Mouse (Mus musculus): ENCODE results near the gene Tent4a. TPM values are rescaled to one million over a fixed set of nuclear protein-coding genes. Genes with fewer than 3 reads are reported as not detected.

Tent4a gene
- polyA plus RNA-seq, 1 experiment, result 9.4 TPM

DNA sequence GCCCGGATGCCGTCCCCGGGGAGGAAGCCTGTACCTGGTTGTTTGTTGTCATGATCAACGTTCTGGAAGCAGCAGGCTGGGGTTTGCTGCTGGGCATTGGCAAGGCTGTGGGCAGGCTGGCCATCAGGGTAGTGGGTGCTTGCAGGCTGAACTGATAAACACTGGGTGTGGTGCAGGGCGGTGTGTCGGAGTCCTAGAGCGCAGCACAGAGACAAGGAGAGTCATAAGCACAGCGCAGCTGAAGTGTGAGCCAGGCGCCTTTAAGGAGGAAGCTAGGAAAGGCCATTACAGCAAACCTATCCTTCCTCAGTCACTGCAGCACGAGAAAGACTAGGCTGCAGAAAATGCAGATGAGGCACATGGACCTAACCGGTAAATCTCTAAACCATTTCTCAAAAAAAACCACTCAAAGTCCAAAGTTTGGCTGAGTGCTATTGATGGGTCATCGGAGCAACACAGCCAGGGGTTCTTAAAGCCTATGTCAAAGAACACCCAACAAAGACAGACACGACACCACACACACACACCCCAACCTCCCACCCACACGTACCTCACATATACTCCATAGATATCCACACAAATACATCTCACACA lies 32.2 kb downstream of the Tent4a start:
- no peak overlapping the region for H3K27ac ChIP-seq (ENCODE audit: insufficient read depth, low read depth, low read length)
- 74% methylated on average over 14 of the region's 14 CpGs for WGBS
- H3K27me3 ChIP-seq (ENCODE audit: control insufficient read depth, insufficient read depth, low read length), result no peaks in the 10 kb centered on the region
- TF ChIP-seq CTCF (IDR thresholded peaks at IDR 0.05; ENCODE audit: extremely low read depth, insufficient read length, insufficient replicate concordance, low read depth, low read length) (no peak), POLR2A (IDR thresholded peaks at IDR 0.05; ENCODE audit: low read depth, low read length) (no peak)
- peaks cover 7% of the 10 kb centered on the region for H3K4me1 ChIP-seq (ENCODE audit: control insufficient read depth, insufficient read depth, insufficient read length, low read length)
- H3K4me3 ChIP-seq (ENCODE audit: low read depth, low read length), result no peak overlapping the region
- H3K36me3 ChIP-seq (ENCODE audit: control insufficient read depth, insufficient read depth, low read length), result peaks cover 62% of the 10 kb centered on the region

DNA sequence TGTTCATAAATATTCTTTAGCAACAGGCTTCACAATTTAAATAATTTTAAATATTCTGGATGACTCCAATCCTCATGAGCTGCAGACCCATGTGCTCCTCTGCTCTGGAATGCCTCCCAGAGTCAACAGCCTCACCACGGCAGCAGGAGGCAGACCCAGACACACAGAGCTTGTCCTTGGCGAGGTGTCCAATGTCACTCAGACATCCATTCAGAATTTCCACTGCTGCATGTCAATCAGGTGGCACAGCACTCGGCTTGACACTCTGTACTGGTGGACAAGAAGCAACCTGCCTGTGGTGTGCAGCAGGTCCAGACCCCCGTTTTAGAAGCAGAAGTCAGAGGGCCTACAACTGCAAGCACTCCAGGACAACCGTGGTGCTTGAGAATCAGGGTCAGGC lies 36.1 kb downstream of the Tent4a start:
- no peak for TF ChIP-seq POLR2A (IDR thresholded peaks at IDR 0.05; ENCODE audit: low read depth, low read length)
- TF ChIP-seq CTCF (IDR thresholded peaks at IDR 0.05; ENCODE audit: extremely low read depth, insufficient read length, insufficient replicate concordance, low read depth, low read length), result no peak
- H3K36me3 ChIP-seq (ENCODE audit: control insufficient read depth, insufficient read depth, low read length), result peaks cover 46% of the 10 kb centered on the region
- no peak overlapping the region for H3K4me3 ChIP-seq (ENCODE audit: low read depth, low read length)
- WGBS, result 89% methylated on average over 5 of the region's 5 CpGs
- no peaks in the 10 kb centered on the region for H3K27me3 ChIP-seq (ENCODE audit: control insufficient read depth, insufficient read depth, low read length)
- H3K4me1 ChIP-seq (ENCODE audit: control insufficient read depth, insufficient read depth, insufficient read length, low read length), result peaks cover 5% of the 10 kb centered on the region
- no peak overlapping the region for H3K27ac ChIP-seq (ENCODE audit: insufficient read depth, low read depth, low read length)

DNA sequence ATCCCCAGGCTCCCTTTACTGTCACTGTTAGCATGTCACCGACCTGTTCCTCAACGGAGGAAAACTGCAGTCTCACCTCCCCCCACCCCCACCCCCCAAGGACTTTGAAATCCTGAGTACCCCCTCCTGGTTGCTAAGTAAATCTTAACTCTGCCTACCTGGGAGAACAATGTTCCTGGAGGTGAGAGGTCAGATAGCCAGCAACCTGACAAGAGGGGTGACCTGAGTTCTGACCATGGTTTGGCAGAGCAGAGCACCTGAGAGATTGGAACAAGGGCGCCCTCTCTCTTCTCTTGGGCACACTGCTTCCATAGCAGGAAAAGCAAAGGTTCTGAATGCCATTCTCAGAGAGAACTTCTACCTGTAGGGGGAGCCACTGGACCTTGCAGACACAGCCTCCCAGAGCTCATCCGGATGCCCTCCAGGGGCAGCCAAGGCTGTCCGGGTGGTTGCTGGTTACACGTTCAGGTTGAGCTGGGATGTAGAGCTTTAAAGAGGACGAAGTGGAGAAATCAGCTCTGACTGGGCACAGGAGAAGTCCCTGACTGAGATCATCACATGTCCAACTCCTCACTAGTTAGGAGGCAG lies 41.4 kb downstream of the Tent4a start:
- H3K4me1 ChIP-seq (ENCODE audit: control insufficient read depth, insufficient read depth, insufficient read length, low read length), result no peaks in the 10 kb centered on the region
- TF ChIP-seq CTCF (IDR thresholded peaks at IDR 0.05; ENCODE audit: extremely low read depth, insufficient read length, insufficient replicate concordance, low read depth, low read length) (peak; percentile 76; the same call in 1 of the 2 replicates), POLR2A (IDR thresholded peaks at IDR 0.05; ENCODE audit: low read depth, low read length) (no peak; the same call in 1 of the 2 replicates)
- WGBS, result 19% methylated on average over 7 of the region's 7 CpGs
- H3K36me3 ChIP-seq (ENCODE audit: control insufficient read depth, insufficient read depth, low read length), result peaks cover 5% of the 10 kb centered on the region
- H3K27ac ChIP-seq (ENCODE audit: insufficient read depth, low read depth, low read length), result no peak overlapping the region
- H3K4me3 ChIP-seq (ENCODE audit: low read depth, low read length), result no peak overlapping the region
- H3K27me3 ChIP-seq (ENCODE audit: control insufficient read depth, insufficient read depth, low read length), result peaks cover 5% of the 10 kb centered on the region; the same call in 1 of the 2 replicates

DNA sequence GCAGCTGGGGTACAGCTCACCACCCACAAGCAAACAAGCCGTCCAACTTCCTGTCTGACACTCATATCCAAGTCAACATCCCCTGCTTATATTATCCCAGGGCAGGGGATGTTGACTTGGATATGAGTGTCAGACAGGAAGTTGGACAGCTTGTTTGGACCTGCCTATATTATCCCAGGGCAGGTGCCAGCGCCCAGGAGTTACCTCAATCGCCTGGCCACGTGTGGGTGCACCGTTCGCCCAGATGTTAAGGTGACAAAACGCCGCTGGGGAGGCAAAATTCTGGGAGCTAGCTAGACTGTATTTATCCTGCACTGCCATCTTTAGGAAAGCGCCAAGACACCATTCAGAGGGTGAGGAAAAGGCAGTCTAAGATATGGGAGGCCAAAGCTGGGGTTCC lies 44.6 kb downstream of the Tent4a start:
- no peaks in the 10 kb centered on the region for H3K4me1 ChIP-seq (ENCODE audit: control insufficient read depth, insufficient read depth, insufficient read length, low read length)
- no peak overlapping the region for H3K27ac ChIP-seq (ENCODE audit: insufficient read depth, low read depth, low read length)
- peaks cover 17% of the 10 kb centered on the region for H3K27me3 ChIP-seq (ENCODE audit: control insufficient read depth, insufficient read depth, low read length)
- 35% methylated on average over 9 of the region's 9 CpGs for WGBS
- TF ChIP-seq CTCF (IDR thresholded peaks at IDR 0.05; ENCODE audit: extremely low read depth, insufficient read length, insufficient replicate concordance, low read depth, low read length) (no peak), POLR2A (IDR thresholded peaks at IDR 0.05; ENCODE audit: low read depth, low read length) (no peak)
- H3K36me3 ChIP-seq (ENCODE audit: control insufficient read depth, insufficient read depth, low read length), result no peaks in the 10 kb centered on the region
- H3K4me3 ChIP-seq (ENCODE audit: low read depth, low read length), result no peak overlapping the region

DNA sequence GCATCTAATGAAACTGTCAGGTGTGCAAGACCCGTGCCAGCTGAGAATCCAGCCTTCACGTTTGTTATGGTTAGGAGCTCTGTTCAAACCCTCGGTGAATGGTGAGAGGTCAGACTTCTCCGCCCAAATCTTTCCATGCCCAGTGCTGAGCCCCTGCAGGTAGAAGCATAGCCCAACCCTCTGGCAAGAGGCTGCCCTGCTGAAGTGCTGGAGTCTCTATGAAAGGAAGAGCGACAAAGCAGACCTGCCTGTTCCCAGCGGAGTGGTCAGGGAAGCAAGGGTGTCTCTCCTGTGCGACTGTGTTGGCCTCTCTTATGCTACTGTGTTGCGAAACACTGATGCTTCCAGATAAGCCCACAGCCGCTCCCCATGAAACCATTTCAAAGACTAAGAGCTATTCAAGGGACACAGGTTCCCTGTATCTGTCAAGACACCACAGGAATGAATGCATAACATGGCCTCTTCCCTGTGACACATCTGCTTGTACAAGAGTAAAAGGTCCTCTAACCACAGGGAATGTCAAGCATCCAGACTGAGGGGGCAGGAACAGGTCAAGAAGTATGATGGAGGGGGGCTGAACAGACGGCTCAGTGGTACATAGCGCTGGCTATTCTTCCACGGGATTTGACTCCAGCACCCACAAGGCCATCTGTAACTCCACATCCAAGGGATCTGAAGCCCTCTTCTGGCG lies 45.7 kb downstream of the Tent4a start:
- H3K27ac ChIP-seq (ENCODE audit: insufficient read depth, low read depth, low read length), result no peak overlapping the region
- H3K36me3 ChIP-seq (ENCODE audit: control insufficient read depth, insufficient read depth, low read length), result no peaks in the 10 kb centered on the region
- H3K4me1 ChIP-seq (ENCODE audit: control insufficient read depth, insufficient read depth, insufficient read length, low read length), result no peaks in the 10 kb centered on the region
- no peak overlapping the region for H3K4me3 ChIP-seq (ENCODE audit: low read depth, low read length)
- TF ChIP-seq POLR2A (IDR thresholded peaks at IDR 0.05; ENCODE audit: low read depth, low read length), result no peak
- no peak for TF ChIP-seq CTCF (IDR thresholded peaks at IDR 0.05; ENCODE audit: extremely low read depth, insufficient read length, insufficient replicate concordance, low read depth, low read length)
- WGBS, result 22% methylated on average over 13 of the region's 13 CpGs
- peaks cover 17% of the 10 kb centered on the region for H3K27me3 ChIP-seq (ENCODE audit: control insufficient read depth, insufficient read depth, low read length)

DNA sequence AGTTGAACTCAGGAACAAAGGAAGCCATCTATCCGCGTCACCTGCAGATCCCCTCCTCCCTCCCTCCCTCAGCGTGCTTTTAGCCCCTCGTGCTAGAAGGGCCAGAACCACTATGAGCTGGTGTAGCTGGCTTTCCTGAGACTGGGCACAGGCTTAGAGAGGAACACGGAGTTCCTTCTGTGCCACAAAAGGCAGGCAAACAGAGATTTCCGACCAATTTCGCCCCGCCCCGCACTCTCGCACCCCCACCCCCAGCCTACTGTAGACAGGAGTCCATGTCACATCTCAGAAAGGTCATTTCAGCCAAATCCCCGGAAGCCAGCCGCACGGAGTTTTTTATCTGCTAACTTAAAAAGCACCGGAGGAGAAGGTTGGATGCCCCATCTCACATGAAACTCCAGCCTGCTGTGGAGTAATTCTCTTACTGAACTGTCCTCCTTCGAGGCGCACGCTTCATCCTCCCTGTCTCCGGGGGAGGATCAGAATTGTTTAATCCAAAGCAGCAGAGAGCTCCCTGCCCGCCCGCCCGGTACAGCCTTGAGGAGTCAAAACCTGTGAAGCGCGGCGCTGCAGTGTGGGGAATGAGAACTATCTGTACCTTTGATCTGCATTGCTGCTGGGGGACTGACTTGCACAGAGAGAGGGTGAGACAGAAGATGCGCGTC lies 46.7 kb downstream of the Tent4a start:
- TF ChIP-seq CTCF (IDR thresholded peaks at IDR 0.05; ENCODE audit: extremely low read depth, insufficient read length, insufficient replicate concordance, low read depth, low read length), result no peak
- no peak for TF ChIP-seq POLR2A (IDR thresholded peaks at IDR 0.05; ENCODE audit: low read depth, low read length)
- WGBS, result 3% methylated on average over 26 of the region's 26 CpGs
- Histone ChIP-seq H3K27me3 (ENCODE audit: control insufficient read depth, insufficient read depth, low read length) (peaks cover 17% of the 10 kb centered on the region), H3K4me1 (ENCODE audit: control insufficient read depth, insufficient read depth, insufficient read length, low read length) (no peaks in the 10 kb centered on the region), H3K36me3 (ENCODE audit: control insufficient read depth, insufficient read depth, low read length) (no peaks in the 10 kb centered on the region), H3K27ac (ENCODE audit: insufficient read depth, low read depth, low read length) (no peak overlapping the region), H3K4me3 (ENCODE audit: low read depth, low read length) (no peak overlapping the region)

DNA sequence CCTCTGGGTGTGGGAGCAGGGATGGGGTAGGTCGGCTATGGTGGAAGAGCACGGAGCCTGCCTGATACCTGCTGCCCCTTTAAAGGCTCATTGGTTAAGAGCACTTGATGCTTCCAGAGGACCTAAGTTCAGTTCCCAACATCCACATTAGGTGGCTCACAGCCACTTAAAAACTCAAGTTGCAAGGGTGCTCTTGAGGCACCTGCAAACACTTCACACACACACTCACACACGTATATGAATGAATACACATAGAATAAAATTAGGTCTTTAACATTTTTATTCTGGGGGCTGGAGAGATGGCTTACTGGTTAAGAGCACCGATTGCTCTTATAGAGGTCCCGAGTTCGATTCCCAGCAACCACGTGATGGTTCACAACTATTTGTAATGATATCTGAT lies 47.3 kb downstream of the Tent4a start:
- Histone ChIP-seq H3K4me3 (ENCODE audit: low read depth, low read length) (no peak overlapping the region), H3K4me1 (ENCODE audit: control insufficient read depth, insufficient read depth, insufficient read length, low read length) (no peaks in the 10 kb centered on the region), H3K27ac (ENCODE audit: insufficient read depth, low read depth, low read length) (no peak overlapping the region), H3K36me3 (ENCODE audit: control insufficient read depth, insufficient read depth, low read length) (no peaks in the 10 kb centered on the region), H3K27me3 (ENCODE audit: control insufficient read depth, insufficient read depth, low read length) (peaks cover 19% of the 10 kb centered on the region)
- 86% methylated on average over 7 of the region's 7 CpGs for WGBS
- TF ChIP-seq POLR2A (IDR thresholded peaks at IDR 0.05; ENCODE audit: low read depth, low read length) (no peak), CTCF (IDR thresholded peaks at IDR 0.05; ENCODE audit: extremely low read depth, insufficient read length, insufficient replicate concordance, low read depth, low read length) (no peak)
